Mouse (Mus musculus) cortical plate, adult 2 months (tissue): Measurements from ENCODE around the gene Pes1.

ENCODE experiments used
- CTCF ChIP-seq: fragments of 200-500 bp; IDR thresholded peaks from 2 replicates; pipeline ENCODE4 v1.5.1; 2011; ENCODE audit warnings: mild to moderate bottlenecking, control low read depth, low read length; ENCODE audit not compliant: insufficient read depth; ENCODE audit errors: extremely low read depth
- POLR2A ChIP-seq: fragments of 200-500 bp; IDR thresholded peaks from 2 replicates; pipeline ENCODE4 v1.6.1; 2011; ENCODE audit warnings: mild to moderate bottlenecking, low read length, control low read depth; ENCODE audit not compliant: insufficient read depth; ENCODE audit errors: extremely low read depth

DNA sequence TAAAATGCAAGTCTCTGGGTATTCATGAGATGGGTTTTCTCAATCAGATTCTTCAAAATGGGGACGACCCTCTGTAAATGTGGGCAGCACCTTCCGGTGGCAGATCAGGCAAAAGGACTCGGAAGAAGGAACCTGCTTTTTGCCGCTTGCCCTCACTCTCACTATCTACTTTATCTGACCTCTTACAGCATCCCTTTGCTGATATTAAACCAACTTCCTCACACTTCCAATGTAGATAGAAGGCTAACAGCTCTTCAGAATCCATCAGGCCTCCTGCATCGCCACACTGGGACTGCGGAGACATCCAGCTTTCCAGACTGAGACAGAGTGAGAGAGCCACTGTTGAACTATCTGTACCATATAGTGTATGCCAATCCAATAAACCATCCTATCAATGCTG, 41.0 kb upstream of the Pes1 start:
- TF ChIP-seq CTCF = no peak
- TF ChIP-seq POLR2A = no peak
